Mouse (Mus musculus) myocyte (in vitro differentiated cells): ENCODE data around the gene E2f4.

Experiments used
- MYOG ChIP-seq, 3 experiments: IDR thresholded peaks; one replicate each; pipeline ENCODE4 v1.6.1; 2011; ENCODE audit warnings: control low read depth in 2 of 3, low read depth in 2 of 3, mild to moderate bottlenecking in 2 of 3; ENCODE audit not compliant: insufficient read length in 2 of 3, control insufficient read depth in 1 of 3, insufficient read depth in 1 of 3
- USF1 ChIP-seq: IDR thresholded peaks from one replicate; pipeline ENCODE4 v1.6.1; 2011; ENCODE audit warnings: low read depth, mild to moderate bottlenecking, control low read depth, moderate library complexity

DNA sequence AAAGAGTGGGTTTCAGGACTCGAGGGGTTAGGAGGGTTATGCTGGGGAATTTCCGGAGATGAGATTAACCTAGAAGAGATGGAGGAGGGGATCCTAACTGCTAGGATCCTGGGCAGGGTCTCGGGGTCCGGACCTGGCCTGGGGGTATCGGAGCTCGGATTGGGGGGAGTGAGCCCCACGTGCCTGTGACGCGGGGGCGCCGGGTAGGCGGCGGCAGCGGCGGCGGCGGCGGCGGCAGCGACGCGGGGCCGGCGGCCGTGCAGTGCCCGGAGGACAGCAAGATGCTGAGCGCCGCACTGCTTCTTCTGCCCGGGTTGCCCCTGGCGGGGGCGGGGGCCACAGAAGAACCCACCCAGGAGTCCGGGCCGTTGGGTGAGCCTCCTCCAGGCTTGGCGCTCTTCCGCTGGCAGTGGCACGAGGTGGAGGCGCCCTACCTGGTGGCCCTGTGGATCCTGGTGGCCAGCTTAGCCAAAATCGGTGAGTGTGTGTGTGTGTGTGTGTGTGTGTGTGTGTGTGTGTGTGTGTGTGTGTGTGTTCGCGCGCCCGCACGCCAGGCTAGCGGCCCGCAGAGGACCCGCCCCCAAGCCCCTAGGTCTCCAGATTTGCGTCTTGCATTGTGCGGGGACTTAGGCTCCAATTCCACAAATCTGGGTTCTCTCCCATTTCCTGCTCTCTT is 51.8 kb downstream of the E2f4 start:
- TF ChIP-seq USF1 (peak; percentile 37), MYOG (IDR thresholded peaks at IDR 0.05; ENCODE audit: control insufficient read depth in 1 of 3, insufficient read depth in 1 of 3, insufficient read length in 2 of 3, low read depth in 2 of 3) (no peak)
